Mouse (Mus musculus): ENCODE results near the gene Mafk.

- TF ChIP-seq CTCF (conservative IDR thresholded peaks at IDR 0.05; ENCODE audit: insufficient read depth, insufficient read length, low read depth, low read length): no peak
- TF ChIP-seq POLR2A (IDR thresholded peaks at IDR 0.05; ENCODE audit: low read depth, low read length): no peak
These were observed 30.4 kb downstream of the Mafk start for GRCm38 (mm10) chr5:139821466-139822459.
